Mouse (Mus musculus) bone marrow, adult 2 months (tissue): ENCODE measurements around the gene Rasl10b.

Source experiments
- CTCF ChIP-seq: fragments of 200-500 bp; IDR thresholded peaks from 2 replicates; pipeline ENCODE4 v1.5.1; 2011; ENCODE audit warnings: low read length, control low read depth; ENCODE audit not compliant: control insufficient read depth, insufficient read depth
- POLR2A ChIP-seq: fragments of 200-500 bp; IDR thresholded peaks from 2 replicates; pipeline ENCODE4 v1.6.1; 2011; ENCODE audit warnings: low read depth, mild to moderate bottlenecking, control low read depth, low read length, borderline replicate concordance; ENCODE audit not compliant: control insufficient read depth

DNA sequence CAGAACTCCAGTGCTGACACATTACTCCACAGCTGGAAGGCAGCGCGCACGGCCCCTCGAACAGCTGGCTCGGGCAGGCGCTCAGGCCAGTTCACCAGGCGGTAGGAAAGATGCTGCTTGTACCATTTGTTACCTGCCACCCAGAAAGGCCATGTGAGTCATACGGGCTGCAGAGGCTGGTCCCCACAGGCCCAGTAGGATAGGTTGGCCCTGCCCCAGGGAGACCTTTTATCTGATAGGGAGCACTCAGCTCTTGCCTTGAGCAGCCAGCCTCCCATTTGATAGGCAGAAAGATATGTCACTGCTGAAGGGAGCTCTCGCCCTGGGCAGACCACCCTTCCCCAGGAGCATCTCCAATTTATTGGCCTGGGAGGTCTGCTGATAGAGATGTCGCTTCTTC, 38.7 kb downstream of the Rasl10b start:
- TF ChIP-seq POLR2A (no peak), CTCF (no peak)
